Mouse (Mus musculus) intestine, embryonic 16.5 days (tissue): ENCODE measurements around the gene Mbd5. TPM values are rescaled to one million over a fixed set of nuclear protein-coding genes. Genes with fewer than 3 reads are reported as not detected.
"Not testable (repeated sequence)": the region's sequence is repeated elsewhere in the genome, so short reads cannot be mapped to it uniquely, and the experiment has no call there.

Experiments
- ATAC-seq: fragments of 200-750 bp; cut with Nextera tagmentation; 2 replicates; pipeline ENCODE4 v1.8.0; 2017; ENCODE audit warnings: moderate TSS enrichment, moderate library complexity
- H3K27ac ChIP-seq: fragments of 300-500 bp; sonication (generic); 2 replicates; pipeline ENCODE4 v1.5.1; 2014; ENCODE audit warnings: mild to moderate bottlenecking, low read length
- H3K27me3 ChIP-seq: fragments of 300-500 bp; sonication (generic); replicated peaks from 2 replicates; pipeline ENCODE4 v1.6.1; 2014; ENCODE audit warnings: low read length, control low read depth, mixed read lengths; ENCODE audit not compliant: control insufficient read depth, insufficient read depth
- H3K36me3 ChIP-seq: fragments of 300-500 bp; sonication (generic); 2 replicates; pipeline ENCODE4 v1.6.1; 2014; ENCODE audit warnings: low read length, control low read depth; ENCODE audit not compliant: control insufficient read depth, insufficient read depth
- H3K4me1 ChIP-seq: fragments of 300-500 bp; sonication (generic); 2 replicates; pipeline ENCODE4 v1.6.1; 2014; ENCODE audit warnings: low read length, control low read depth, mixed read lengths; ENCODE audit not compliant: control insufficient read depth, insufficient read depth
- H3K4me2 ChIP-seq: fragments of 300-500 bp; sonication (generic); 2 replicates; pipeline ENCODE4 v1.6.1; 2014; ENCODE audit warnings: low read depth, low read length, control low read depth
- H3K4me3 ChIP-seq: fragments of 300-500 bp; sonication (generic); 2 replicates; pipeline ENCODE4 v1.5.1; 2014; ENCODE audit warnings: mild to moderate bottlenecking, low read length
- H3K9ac ChIP-seq: fragments of 300-500 bp; sonication (generic); 2 replicates; pipeline ENCODE4 v1.6.1; 2014; ENCODE audit warnings: low read depth, low read length
- H3K9me3 ChIP-seq: fragments of 300-500 bp; sonication (generic); 2 replicates; pipeline ENCODE4 v1.6.1; 2016; ENCODE audit warnings: low read length, control low read depth; ENCODE audit not compliant: control insufficient read depth
- WGBS: fragments of 180-500 bp; shearing (Covaris S2); extraction: QIAGEN DNeasy Blood & Tissue Kit; methylation state at CpG from one replicate; pipeline ENCODE4 v1.1.7; 2014; 5-methylcytosine and 5-hydroxymethylcytosine counted together
- polyA plus RNA-seq: library from polyadenylated mRNA; unstranded; fragments of >200 nt; fragmentation: Nextera tagmentation; extraction: Ambion mirVana; gene quantifications from 2 replicates; pipeline ENCODE4 v1.2.1, GENCODE M21; 2015

The Mbd5 gene
- polyA plus RNA-seq, 1 experiment from 2014 or later, result 17.3 TPM

DNA sequence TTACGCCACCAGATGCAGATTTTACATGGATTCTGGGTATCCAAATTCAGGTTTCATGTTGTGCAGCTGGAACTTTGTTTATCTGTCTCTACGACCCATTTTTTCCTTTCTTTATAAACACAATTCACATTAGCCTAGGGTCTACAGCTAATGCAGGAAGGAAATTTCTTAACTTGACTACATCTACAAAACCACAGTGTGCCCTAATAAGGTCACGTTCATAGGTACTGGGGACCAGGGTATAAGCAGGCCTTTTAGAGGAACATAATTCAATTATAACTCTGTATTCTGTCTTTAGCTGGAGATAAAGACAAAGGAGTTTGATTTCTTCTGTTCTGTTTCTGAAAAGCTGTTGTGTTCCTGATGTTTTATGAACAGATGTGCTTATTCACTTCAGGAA, 172.3 kb downstream of the Mbd5 start:
- no peaks in the 10 kb centered on the region for H3K27me3 ChIP-seq
- no peaks in the 10 kb centered on the region for H3K4me1 ChIP-seq
- no peak overlapping the region for H3K9ac ChIP-seq
- no peaks in the 10 kb centered on the region for H3K9me3 ChIP-seq
- 69% methylated on average over 3 of the region's 3 CpGs for WGBS
- no peak overlapping the region for H3K27ac ChIP-seq
- H3K36me3 ChIP-seq, result no peaks in the 10 kb centered on the region
- no peak overlapping the region for H3K4me2 ChIP-seq
- no peak overlapping the region for H3K4me3 ChIP-seq
- no peak for ATAC-seq

DNA sequence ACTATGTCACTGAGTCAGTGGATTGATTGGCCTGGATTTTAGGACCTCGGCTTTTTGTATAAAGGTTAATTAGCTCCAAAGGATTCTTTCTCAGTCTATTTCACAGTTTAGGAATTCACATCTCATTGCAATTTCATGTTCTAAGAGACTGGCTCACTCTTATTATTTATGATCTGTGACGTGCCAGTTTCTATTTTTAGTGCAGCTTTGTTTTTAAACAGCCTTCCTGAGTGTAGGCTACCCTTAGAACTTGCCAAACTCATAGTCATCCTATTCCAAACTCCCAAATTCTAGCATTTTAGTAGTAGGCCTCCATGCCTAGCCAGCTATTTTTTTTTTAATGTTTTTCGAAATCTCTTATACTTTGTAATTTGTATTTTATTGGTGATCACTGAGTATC, 192.9 kb downstream of the Mbd5 start:
- no peaks in the 10 kb centered on the region for H3K9me3 ChIP-seq
- H3K27ac ChIP-seq, result no peak overlapping the region
- H3K4me1 ChIP-seq, result no peaks in the 10 kb centered on the region
- H3K9ac ChIP-seq, result no peak overlapping the region
- no peak overlapping the region for H3K4me3 ChIP-seq
- H3K4me2 ChIP-seq, result no peak overlapping the region
- no peaks in the 10 kb centered on the region for H3K27me3 ChIP-seq
- 69% methylated on average over 3 of the region's 3 CpGs for WGBS
- no peak for ATAC-seq
- H3K36me3 ChIP-seq, result no peaks in the 10 kb centered on the region

DNA sequence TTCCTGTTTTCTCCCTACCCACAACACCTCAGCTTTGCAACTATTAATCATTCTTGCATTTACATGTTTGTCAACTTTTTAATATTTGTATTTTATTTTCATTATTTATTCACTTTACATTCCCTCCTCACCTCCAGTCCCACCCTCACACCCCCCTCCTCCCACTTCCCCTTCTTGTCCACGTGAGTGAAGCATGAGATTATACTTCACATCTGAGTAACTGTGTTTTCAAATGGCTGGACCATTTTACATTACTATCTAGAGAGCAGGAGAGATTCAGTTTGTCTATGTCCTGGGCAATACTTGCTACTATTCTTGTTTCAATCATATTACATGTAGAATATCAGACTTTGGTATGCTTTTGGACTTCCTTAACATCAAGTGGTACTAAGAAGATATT, 204.3 kb downstream of the Mbd5 start:
- Histone ChIP-seq H3K36me3 (no peaks in the 10 kb centered on the region), H3K27ac (no peak overlapping the region), H3K4me3 (no peak overlapping the region), H3K9ac (no peak overlapping the region), H3K4me1 (no peaks in the 10 kb centered on the region), H3K4me2 (no peak overlapping the region), H3K27me3 (no peaks in the 10 kb centered on the region), H3K9me3 (no peaks in the 10 kb centered on the region)
- no peak for ATAC-seq
- WGBS, result 52% methylated on average over 1 of the region's 1 CpGs

GRCm38 (mm10) chr2:49160232-49160947, 211.1 kb downstream of the Mbd5 start:
- H3K27me3 ChIP-seq, result no peaks in the 10 kb centered on the region
- no peaks in the 10 kb centered on the region for H3K4me1 ChIP-seq
- H3K4me3 ChIP-seq, result no peak overlapping the region
- 91% methylated on average over 5 of the region's 5 CpGs for WGBS
- no peaks in the 10 kb centered on the region for H3K36me3 ChIP-seq
- no peak for ATAC-seq
- no peak overlapping the region for H3K4me2 ChIP-seq
- no peak overlapping the region for H3K9ac ChIP-seq
- H3K27ac ChIP-seq, result no peak overlapping the region
- H3K9me3 ChIP-seq, result no peaks in the 10 kb centered on the region

GRCm38 (mm10) chr2:49169766-49170165, 220.5 kb downstream of the Mbd5 start:
- H3K27ac ChIP-seq, result no peak overlapping the region
- no peak overlapping the region for H3K9ac ChIP-seq
- no peaks in the 10 kb centered on the region for H3K36me3 ChIP-seq
- H3K4me3 ChIP-seq, result no peak overlapping the region
- H3K4me1 ChIP-seq, result no peaks in the 10 kb centered on the region
- no peaks in the 10 kb centered on the region for H3K27me3 ChIP-seq
- no peaks in the 10 kb centered on the region for H3K9me3 ChIP-seq
- WGBS, result 95% methylated on average over 3 of the region's 3 CpGs
- no peak for ATAC-seq
- H3K4me2 ChIP-seq, result no peak overlapping the region

- H3K27ac ChIP-seq, result no peak overlapping the region
- H3K36me3 ChIP-seq, result no peaks in the 10 kb centered on the region
- no peak for ATAC-seq
- no peaks in the 10 kb centered on the region for H3K4me1 ChIP-seq
- no peak overlapping the region for H3K4me2 ChIP-seq
- H3K9ac ChIP-seq, result no peak overlapping the region
- no peaks in the 10 kb centered on the region for H3K27me3 ChIP-seq
- 81% methylated on average over 3 of the region's 3 CpGs for WGBS
- no peak overlapping the region for H3K4me3 ChIP-seq
- H3K9me3 ChIP-seq, result no peaks in the 10 kb centered on the region
Measured at GRCm38 (mm10) chr2:49177015-49177414, 227.7 kb downstream of the Mbd5 start.

DNA sequence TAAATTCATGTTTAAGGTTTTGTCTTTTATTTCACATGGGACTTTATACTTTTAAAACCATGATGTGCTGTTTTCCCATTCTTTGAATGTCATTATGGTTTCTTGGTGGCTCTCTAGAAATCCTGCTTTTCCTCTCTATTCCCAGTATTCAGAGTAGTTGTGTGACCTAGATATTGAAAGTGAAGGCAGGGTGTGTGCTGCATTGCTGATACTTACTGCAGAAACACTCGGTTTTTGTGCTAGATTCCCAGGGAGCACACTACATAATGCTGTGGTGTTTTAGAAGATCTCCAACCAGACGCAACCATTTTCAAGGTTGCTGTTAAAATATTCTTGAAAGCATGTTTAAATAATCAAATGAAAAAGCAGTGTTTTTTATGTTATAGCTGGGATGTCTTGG, 241.7 kb downstream of the Mbd5 start:
- Histone ChIP-seq H3K9me3 (no peaks in the 10 kb centered on the region), H3K9ac (no peak overlapping the region), H3K4me1 (no peaks in the 10 kb centered on the region), H3K36me3 (no peaks in the 10 kb centered on the region), H3K27me3 (no peaks in the 10 kb centered on the region), H3K4me2 (no peak overlapping the region), H3K4me3 (no peak overlapping the region), H3K27ac (no peak overlapping the region)
- WGBS, result 72% methylated on average over 2 of the region's 2 CpGs
- no peak for ATAC-seq

DNA sequence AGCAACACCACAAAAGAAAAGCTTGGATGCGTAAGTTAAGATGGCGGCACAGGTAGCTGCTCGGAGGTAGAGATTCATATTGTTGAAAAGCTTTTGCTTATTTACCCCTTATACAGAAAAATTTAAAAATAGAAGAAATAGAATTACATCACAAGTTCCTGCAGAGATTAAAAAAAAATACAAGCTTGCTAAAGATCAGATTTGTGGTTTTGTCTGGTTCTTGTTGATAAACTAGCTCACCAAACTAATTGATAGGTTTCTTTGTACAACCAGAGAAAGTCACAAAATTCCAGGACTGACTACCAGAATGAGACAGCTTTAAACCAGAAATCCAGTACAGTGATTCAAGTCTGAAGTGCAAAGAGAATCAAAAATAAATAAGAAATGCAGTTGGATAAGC, 242.4 kb downstream of the Mbd5 start:
- Histone ChIP-seq H3K36me3 (no peaks in the 10 kb centered on the region), H3K27me3 (no peaks in the 10 kb centered on the region), H3K4me2 (no peak overlapping the region), H3K4me3 (no peak overlapping the region), H3K9me3 (no peaks in the 10 kb centered on the region), H3K4me1 (no peaks in the 10 kb centered on the region), H3K27ac (no peak overlapping the region), H3K9ac (no peak overlapping the region)
- ATAC-seq, result no peak
- WGBS, result 97% methylated on average over 3 of the region's 3 CpGs

DNA sequence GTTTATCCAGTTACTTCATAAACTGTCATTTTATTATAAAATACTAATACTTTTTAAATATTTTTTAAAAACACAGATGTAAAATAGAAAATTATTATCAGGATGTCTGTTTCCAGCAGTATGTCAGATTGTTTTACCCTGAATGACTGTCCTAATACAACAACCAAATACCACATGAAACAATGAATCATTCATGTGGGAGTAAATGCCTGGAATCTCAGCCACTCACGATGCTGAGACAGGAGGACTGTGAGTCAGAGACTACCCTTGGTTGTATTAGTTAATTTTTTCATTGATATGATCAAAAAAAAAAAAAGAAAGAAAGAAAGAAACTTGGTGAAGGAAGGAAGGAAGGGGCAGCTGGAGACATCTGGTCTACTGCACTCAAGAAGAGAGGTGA, 254.8 kb downstream of the Mbd5 start:
- ATAC-seq, result no peak
- Histone ChIP-seq H3K27ac (no peak overlapping the region), H3K4me2 (no peak overlapping the region), H3K4me1 (no peaks in the 10 kb centered on the region), H3K36me3 (no peaks in the 10 kb centered on the region), H3K27me3 (no peaks in the 10 kb centered on the region), H3K9ac (no peak overlapping the region), H3K9me3 (no peaks in the 10 kb centered on the region), H3K4me3 (no peak overlapping the region)
- 68% methylated on average over 1 of the region's 1 CpGs for WGBS

DNA sequence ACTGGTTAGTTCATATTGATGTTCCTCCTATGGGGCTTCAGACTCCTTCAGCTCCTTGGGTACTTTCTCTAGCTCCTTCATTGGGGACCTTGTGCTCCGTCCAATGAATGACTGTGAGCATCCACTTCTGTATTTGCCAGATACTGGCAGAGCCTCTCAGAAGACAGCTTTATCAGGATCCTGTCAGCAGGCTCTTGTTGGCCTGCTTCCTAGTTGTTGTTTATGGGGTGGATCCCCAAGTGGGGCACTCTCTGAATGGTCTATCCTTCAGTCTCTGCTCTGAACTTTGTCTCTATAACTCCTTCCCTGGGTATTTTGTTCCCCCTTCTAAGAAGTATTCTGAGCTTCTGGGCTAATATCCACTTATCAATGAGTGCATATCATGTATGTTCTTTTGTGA, 256.4 kb downstream of the Mbd5 start:
- not testable (repeated sequence) for H3K9ac ChIP-seq, H3K36me3 ChIP-seq, H3K4me3 ChIP-seq, H3K27ac ChIP-seq, ATAC-seq, H3K27me3 ChIP-seq, H3K4me2 ChIP-seq, H3K9me3 ChIP-seq, H3K4me1 ChIP-seq
- 91% methylated on average over 1 of the region's 1 CpGs for WGBS
